In genomic region chr10:53434376-53435171, GRCm38 (mm10) we compare ENCODE assay signal across 8 mouse cellular contexts. TPM values are rescaled to one million over a fixed set of nuclear protein-coding genes. Genes with fewer than 3 reads are reported as not detected.
DNase-seq lines count a peak whose midpoint lies in the region; ATAC-seq lines count a peak whose summit lies in the region.

No protein-coding gene starts in this region.

- H3K4me2 ChIP-seq in heart, embryonic 12.5 days: no peak overlapping the region
- peak overlapping the region; percentile 27; the same call in 1 of the 2 replicates for H3K4me2 ChIP-seq in intestine, embryonic 16.5 days (ENCODE audit: low read depth, low read length)

- 75% methylated on average over 13 of the region's 13 CpGs for WGBS in heart, embryonic 12.5 days
- WGBS in intestine, embryonic 16.5 days: 51% methylated on average over 13 of the region's 13 CpGs

- no peak for DNase-seq in heart, adult 11 months
- peak; percentile 60 for DNase-seq in lung, postnatal 10 days
- DNase-seq in spleen, postnatal 36 days (ENCODE audit: low spot score in 2 of 2): no peak
- no peak for DNase-seq in thymus, postnatal 25 days
- DNase-seq in spleen, adult 12 weeks (ENCODE audit: low spot score): no peak

- H3K27ac ChIP-seq in heart, embryonic 12.5 days (ENCODE audit: poor library complexity, severe bottlenecking): peak overlapping the region; percentile 9; the same call in 1 of the 2 replicates
- peak overlapping the region; percentile 90 for H3K27ac ChIP-seq in brown adipose tissue, adult 24 weeks (replicated peaks; ENCODE audit: low read depth, low read length)
- H3K27ac ChIP-seq in intestine, embryonic 16.5 days (ENCODE audit: low read length): peak overlapping the region; percentile 86

- H3K9ac ChIP-seq in heart, embryonic 12.5 days: no peak overlapping the region
- peak overlapping the region; percentile 30; the same call in 1 of the 2 replicates for H3K9ac ChIP-seq in intestine, embryonic 16.5 days (ENCODE audit: low read depth, low read length)

- peaks cover 24% of the 10 kb centered on the region for H3K4me1 ChIP-seq in heart, embryonic 12.5 days (replicated peaks)
- H3K4me1 ChIP-seq in brown adipose tissue, adult 24 weeks (ENCODE audit: control insufficient read depth, insufficient read depth, insufficient read length, low read length): peaks cover 28% of the 10 kb centered on the region
- H3K4me1 ChIP-seq in intestine, embryonic 16.5 days (ENCODE audit: control insufficient read depth, insufficient read depth, low read length): peaks cover 6% of the 10 kb centered on the region

- no peak for ATAC-seq in heart, embryonic 12.5 days (ENCODE audit: insufficient number of reproducible peaks, low FRiP score)
- peak; percentile 68 for ATAC-seq in intestine, embryonic 16.5 days

- no peak overlapping the region for H3K4me3 ChIP-seq in heart, embryonic 12.5 days
- peak overlapping the region; percentile 31; the same call in 1 of the 2 replicates for H3K4me3 ChIP-seq in brown adipose tissue, adult 24 weeks (ENCODE audit: insufficient read depth, low read depth, low read length)
- no peak overlapping the region for H3K4me3 ChIP-seq in intestine, embryonic 16.5 days (ENCODE audit: low read length)

- no peaks in the 10 kb centered on the region for H3K36me3 ChIP-seq in heart, embryonic 12.5 days
- no peaks in the 10 kb centered on the region for H3K36me3 ChIP-seq in intestine, embryonic 16.5 days (ENCODE audit: control insufficient read depth, insufficient read depth, low read length)

- no peaks in the 10 kb centered on the region for H3K9me3 ChIP-seq in heart, embryonic 12.5 days (replicated peaks)
- no peaks in the 10 kb centered on the region for H3K9me3 ChIP-seq in intestine, embryonic 16.5 days (ENCODE audit: control insufficient read depth, low read length)

- no peaks in the 10 kb centered on the region for H3K27me3 ChIP-seq in heart, embryonic 12.5 days (replicated peaks)
- H3K27me3 ChIP-seq in intestine, embryonic 16.5 days (replicated peaks; ENCODE audit: control insufficient read depth, insufficient read depth, low read length): no peaks in the 10 kb centered on the region

RNA-seq across cellular contexts. Expression of gene Cep85l, which starts 54.8 kb away (rescaled TPM):
- polyA plus RNA-seq in heart, embryonic 12.5 days (2016; fragmentation: Nextera tagmentation; extraction: Ambion mirVana): 5.5 TPM in 2 replicates
- 5.7 and 7.8 TPM in 2 replicates for polyA plus RNA-seq in brown adipose tissue, adult 24 weeks (2012; ENCODE audit: insufficient read depth, insufficient read length, missing spikeins)
- 1.3 and 1.8 TPM in 2 replicates for polyA plus RNA-seq in intestine, embryonic 16.5 days (2015; fragmentation: Nextera tagmentation; extraction: Ambion mirVana)

Comparison
In these comparisons a context has a peak if more than half of its experiments do, and no peak if none do; other contexts are left out.
1. H3K27ac ChIP-seq: peak in every context shown above with its lines; median percentile 90 in brown adipose tissue, adult 24 weeks; 86 in intestine, embryonic 16.5 days; 9 in heart, embryonic 12.5 days.